Mouse (Mus musculus) kidney, embryonic 15.5 days (tissue): ENCODE results near the gene Bpi. TPM values are rescaled to one million over a fixed set of nuclear protein-coding genes. Genes with fewer than 3 reads are reported as not detected.

Source experiments
- ATAC-seq: fragments of 200-750 bp; cut with Nextera tagmentation; replicated peaks from 2 replicates; pipeline ENCODE4 v1.8.0; 2017; ENCODE audit warnings: moderate TSS enrichment; ENCODE audit not compliant: low FRiP score
- H3K27ac ChIP-seq: fragments of 300-500 bp; sonication (generic); 2 replicates; pipeline ENCODE4 v1.5.1; 2015; ENCODE audit warnings: mild to moderate bottlenecking, inconsistent platforms
- H3K27me3 ChIP-seq: fragments of 300-500 bp; sonication (generic); 2 replicates; pipeline ENCODE4 v1.6.1; 2015; ENCODE audit warnings: inconsistent platforms
- H3K36me3 ChIP-seq: fragments of 300-500 bp; sonication (generic); 2 replicates; pipeline ENCODE4 v1.6.1; 2015; ENCODE audit warnings: inconsistent platforms
- H3K4me1 ChIP-seq: fragments of 300-500 bp; sonication (generic); 2 replicates; pipeline ENCODE4 v1.6.1; 2015; ENCODE audit warnings: inconsistent platforms
- H3K4me2 ChIP-seq: fragments of 300-500 bp; sonication (generic); 2 replicates; pipeline ENCODE4 v1.6.1; 2015; ENCODE audit warnings: moderate library complexity, mild to moderate bottlenecking, inconsistent platforms
- H3K4me3 ChIP-seq: fragments of 300-500 bp; sonication (generic); replicated peaks from 2 replicates; pipeline ENCODE4 v1.5.1; 2015; ENCODE audit warnings: mild to moderate bottlenecking, inconsistent platforms
- H3K9ac ChIP-seq: fragments of 300-500 bp; sonication (generic); 2 replicates; pipeline ENCODE4 v1.6.1; 2015; ENCODE audit warnings: mild to moderate bottlenecking, inconsistent platforms
- H3K9me3 ChIP-seq: fragments of 300-500 bp; sonication (generic); replicated peaks from 2 replicates; pipeline ENCODE4 v1.6.1; 2016; ENCODE audit warnings: inconsistent platforms
- WGBS: fragments of 180-500 bp; shearing (Covaris S2); methylation state at CpG from one replicate; pipeline ENCODE4 v1.1.7; 2015; ENCODE audit warnings: mixed read lengths; 5-methylcytosine and 5-hydroxymethylcytosine counted together
- polyA plus RNA-seq: library from polyadenylated mRNA; unstranded; fragments of >200 nt; fragmentation: Nextera tagmentation; extraction: Ambion mirVana; gene quantifications from 2 replicates; pipeline ENCODE4 v1.2.1, GENCODE M21; 2015

Bpi gene
- polyA plus RNA-seq, 1 experiment from 2014 or later, result 0.17 TPM

DNA sequence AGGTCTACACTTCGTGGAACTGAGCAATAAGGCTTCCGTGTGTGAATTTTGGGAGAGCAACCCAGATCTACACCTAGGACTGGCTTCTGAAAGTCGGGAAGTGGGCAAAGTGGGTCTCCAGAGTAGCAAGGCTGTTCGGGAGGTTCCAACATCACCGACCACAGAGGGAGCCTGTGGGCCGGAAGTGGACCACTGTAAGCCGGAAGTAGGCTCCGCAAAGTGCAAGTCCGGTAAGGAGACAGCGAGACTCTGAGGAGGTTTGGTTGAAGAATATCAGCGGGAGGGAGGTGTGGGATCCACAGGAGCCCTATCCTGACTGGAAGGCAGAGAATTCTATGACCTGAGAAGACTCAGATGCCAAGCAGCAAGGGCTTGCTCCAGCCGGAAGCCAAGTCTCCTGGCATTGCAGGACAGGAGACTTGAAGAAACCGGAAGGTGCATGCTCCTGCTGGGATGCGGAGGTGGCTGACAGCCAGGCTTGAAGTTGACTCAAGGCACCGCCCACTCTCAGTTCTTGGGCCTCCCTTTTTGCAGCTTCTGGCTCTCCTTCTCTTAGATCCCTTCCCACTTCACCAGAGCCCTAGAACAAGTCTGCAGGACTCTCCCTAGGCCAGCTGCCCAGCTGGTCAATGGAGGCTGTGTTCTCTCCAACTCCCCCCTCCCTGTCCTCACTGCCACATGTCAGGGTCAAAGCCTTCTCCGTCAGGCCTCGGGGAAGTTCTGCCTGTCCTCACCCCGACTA is 14.6 kb upstream of the Bpi start:
- Histone ChIP-seq H3K4me1 (peaks cover 12% of the 10 kb centered on the region), H3K9me3 (no peaks in the 10 kb centered on the region), H3K9ac (no peak overlapping the region), H3K27me3 (no peaks in the 10 kb centered on the region), H3K27ac (no peak overlapping the region), H3K4me3 (no peak overlapping the region), H3K36me3 (no peaks in the 10 kb centered on the region), H3K4me2 (no peak overlapping the region)
- ATAC-seq, result 0 out of 2 replicates have a peak, but pooled peaks have one; percentile 22
- WGBS, result 72% methylated on average over 18 of the region's 18 CpGs

DNA sequence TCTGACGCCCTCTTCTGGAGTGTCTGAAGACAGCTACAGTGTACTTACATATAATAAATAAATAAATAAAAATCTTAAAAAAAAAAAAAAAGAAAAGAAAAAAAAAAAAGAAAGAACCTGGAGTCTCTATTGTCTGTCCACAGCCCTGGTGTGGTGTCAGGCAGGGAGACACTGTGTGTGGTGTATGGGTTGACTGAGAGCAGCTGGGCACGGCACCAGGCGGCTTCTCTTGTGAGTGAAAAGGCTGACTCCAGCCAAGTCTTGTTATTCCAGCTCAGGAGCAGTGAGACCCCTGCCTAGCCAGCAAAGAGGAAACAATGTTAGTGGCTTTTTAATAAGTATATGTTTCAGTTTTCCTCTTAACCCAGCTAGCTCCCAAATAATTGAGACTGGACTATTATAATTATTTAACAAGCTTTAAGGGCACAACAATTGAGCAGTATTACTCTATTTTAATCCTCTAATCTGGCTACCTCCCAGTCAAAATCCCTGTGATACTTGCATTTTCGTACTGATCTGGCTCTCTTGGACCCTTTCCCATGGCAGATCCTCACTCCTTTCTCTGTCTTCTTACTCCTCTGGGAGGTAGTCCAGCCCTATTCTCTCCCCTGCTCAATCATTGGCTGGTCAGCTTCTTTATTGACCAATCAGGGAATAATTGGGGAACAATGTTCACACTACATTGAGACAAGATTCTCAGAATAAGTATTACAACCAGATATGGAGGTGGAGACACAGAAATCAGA is 12.6 kb upstream of the Bpi start:
- Histone ChIP-seq H3K4me2 (no peak overlapping the region), H3K27me3 (no peaks in the 10 kb centered on the region), H3K9me3 (no peaks in the 10 kb centered on the region), H3K4me3 (no peak overlapping the region), H3K4me1 (peaks cover 15% of the 10 kb centered on the region), H3K9ac (no peak overlapping the region), H3K27ac (no peak overlapping the region), H3K36me3 (no peaks in the 10 kb centered on the region)
- 73% methylated on average over 4 of the region's 4 CpGs for WGBS
- no peak for ATAC-seq

DNA sequence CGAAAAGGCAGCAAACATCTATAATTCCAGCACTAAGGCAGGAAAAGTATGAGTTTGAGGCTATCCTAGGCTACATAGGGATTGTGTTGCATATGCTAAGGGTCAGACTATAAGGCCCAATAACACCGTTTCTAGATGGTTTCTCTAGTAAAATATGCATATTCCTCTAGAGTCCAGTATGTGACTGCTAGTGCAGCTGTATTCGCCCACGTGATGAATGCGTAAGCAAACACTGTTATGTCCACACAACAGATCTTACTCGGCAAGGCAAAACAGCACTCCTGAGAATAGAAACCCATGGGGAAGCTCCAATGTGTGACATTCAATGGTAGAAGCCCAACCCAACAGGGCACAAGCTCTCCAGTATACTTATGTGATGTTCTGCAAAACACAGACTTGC is 10.0 kb upstream of the Bpi start:
- ATAC-seq, result no peak
- Histone ChIP-seq H3K4me1 (peaks cover 15% of the 10 kb centered on the region), H3K36me3 (no peaks in the 10 kb centered on the region), H3K9ac (no peak overlapping the region), H3K4me3 (no peak overlapping the region), H3K9me3 (no peaks in the 10 kb centered on the region), H3K27me3 (no peaks in the 10 kb centered on the region), H3K27ac (no peak overlapping the region), H3K4me2 (no peak overlapping the region)
- 82% methylated on average over 6 of the region's 6 CpGs for WGBS

DNA sequence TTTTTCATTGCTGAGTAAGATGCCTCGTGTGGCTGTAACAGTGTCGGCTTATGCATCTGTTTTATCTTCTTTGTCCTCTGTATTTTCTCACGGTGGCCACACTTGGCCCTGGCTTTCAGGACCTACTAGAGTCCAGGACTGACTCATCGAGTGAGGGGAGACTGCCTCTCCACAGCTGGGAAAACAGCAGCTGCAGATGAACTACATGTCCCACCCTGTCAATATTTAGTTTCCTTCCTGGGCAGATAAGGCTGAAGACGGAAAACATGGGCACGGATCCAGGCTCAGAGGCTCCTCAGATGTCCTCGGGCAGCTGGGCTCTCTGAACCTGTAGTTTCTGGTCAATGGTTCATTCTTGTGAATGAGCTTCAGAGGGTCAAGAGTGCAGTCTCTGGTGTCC is 9.6 kb upstream of the Bpi start:
- peaks cover 11% of the 10 kb centered on the region for H3K4me1 ChIP-seq
- H3K27ac ChIP-seq, result no peak overlapping the region
- no peak overlapping the region for H3K9ac ChIP-seq
- no peaks in the 10 kb centered on the region for H3K36me3 ChIP-seq
- no peak overlapping the region for H3K4me2 ChIP-seq
- no peaks in the 10 kb centered on the region for H3K27me3 ChIP-seq
- ATAC-seq, result no peak
- no peak overlapping the region for H3K4me3 ChIP-seq
- H3K9me3 ChIP-seq, result no peaks in the 10 kb centered on the region
- 48% methylated on average over 7 of the region's 7 CpGs for WGBS

DNA sequence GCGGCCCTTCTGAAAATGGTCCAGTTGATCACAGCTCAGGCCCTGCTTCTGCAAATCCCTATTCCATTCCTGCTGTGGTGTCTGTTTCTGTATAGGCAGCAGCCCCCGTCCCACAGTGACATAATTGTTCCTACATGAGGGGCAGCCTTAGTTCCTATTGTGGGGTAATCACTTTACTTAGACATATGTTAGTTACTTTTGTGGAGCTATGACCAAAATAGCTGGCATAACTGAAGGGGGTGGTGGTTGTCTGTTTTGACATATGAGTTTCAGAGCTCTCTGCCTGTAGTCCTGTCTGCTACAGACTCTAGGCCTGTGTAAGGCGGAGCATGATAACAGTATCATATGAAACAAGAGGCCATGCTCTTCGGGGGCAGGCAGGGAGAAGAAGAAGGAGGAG is 7.3 kb upstream of the Bpi start:
- Histone ChIP-seq H3K4me3 (no peak overlapping the region), H3K9ac (no peak overlapping the region), H3K27me3 (no peaks in the 10 kb centered on the region), H3K9me3 (no peaks in the 10 kb centered on the region), H3K4me2 (no peak overlapping the region), H3K27ac (no peak overlapping the region), H3K4me1 (0 out of 2 replicates have a peak, but pooled peaks cover 4% of the 10 kb centered on the region), H3K36me3 (no peaks in the 10 kb centered on the region)
- no peak for ATAC-seq
- 74% methylated on average over 4 of the region's 4 CpGs for WGBS

DNA sequence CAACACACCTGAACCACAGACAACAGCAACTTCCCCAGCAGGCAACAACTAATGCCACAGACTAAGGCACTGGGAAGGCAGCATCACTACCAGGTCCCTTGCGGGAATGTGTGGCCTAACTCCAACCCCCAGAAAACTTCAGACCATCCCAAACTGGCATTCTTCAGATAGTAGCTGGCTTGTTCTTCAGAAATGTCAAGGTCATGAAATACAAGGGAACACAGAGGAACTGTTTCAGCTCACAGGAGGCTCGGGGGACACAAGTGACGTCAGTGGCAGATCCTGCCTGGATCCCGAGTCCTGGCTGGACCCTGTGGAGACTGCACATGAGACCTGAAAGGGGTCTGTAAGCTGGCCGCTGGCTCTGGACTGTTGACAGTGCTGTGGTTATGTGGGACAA is 4.1 kb upstream of the Bpi start:
- Histone ChIP-seq H3K27me3 (no peaks in the 10 kb centered on the region), H3K4me1 (peaks cover 24% of the 10 kb centered on the region), H3K9me3 (no peaks in the 10 kb centered on the region), H3K4me3 (no peak overlapping the region), H3K9ac (no peak overlapping the region), H3K27ac (no peak overlapping the region), H3K36me3 (no peaks in the 10 kb centered on the region), H3K4me2 (no peak overlapping the region)
- WGBS, result 86% methylated on average over 5 of the region's 5 CpGs
- ATAC-seq, result no peak

DNA sequence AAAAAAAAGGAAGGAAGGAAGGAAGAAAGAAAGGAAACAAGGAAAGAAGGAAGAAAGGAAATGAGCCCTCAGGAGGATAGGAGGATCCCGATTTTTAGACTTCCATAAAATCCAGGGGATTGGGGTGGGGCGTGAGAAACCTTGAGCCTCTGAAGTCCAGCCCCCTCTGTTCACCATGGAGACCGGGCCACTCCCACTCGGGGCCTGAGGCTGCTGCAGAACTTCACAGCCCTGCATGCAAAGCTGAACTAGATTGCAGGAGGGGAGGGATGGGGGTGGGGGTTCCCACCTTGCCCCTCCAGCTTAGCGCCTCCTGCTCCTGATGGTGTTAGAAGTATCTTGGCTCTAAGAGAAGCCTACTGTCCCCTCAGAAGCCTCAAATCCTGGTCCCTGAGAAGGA is 1.0 kb upstream of the Bpi start:
- no peaks in the 10 kb centered on the region for H3K27me3 ChIP-seq
- H3K36me3 ChIP-seq, result no peaks in the 10 kb centered on the region
- H3K9ac ChIP-seq, result no peak overlapping the region
- H3K4me3 ChIP-seq, result no peak overlapping the region
- 0 out of 2 replicates have a peak overlapping the region, but pooled peaks have one; percentile 20 for H3K27ac ChIP-seq
- 0 out of 2 replicates have a peak overlapping the region, but pooled peaks have one; percentile 13 for H3K4me2 ChIP-seq
- no peaks in the 10 kb centered on the region for H3K9me3 ChIP-seq
- ATAC-seq, result peak; percentile 58; the same call in 1 of the 2 replicates
- H3K4me1 ChIP-seq, result peaks cover 27% of the 10 kb centered on the region
- 6% methylated on average over 5 of the region's 5 CpGs for WGBS

DNA sequence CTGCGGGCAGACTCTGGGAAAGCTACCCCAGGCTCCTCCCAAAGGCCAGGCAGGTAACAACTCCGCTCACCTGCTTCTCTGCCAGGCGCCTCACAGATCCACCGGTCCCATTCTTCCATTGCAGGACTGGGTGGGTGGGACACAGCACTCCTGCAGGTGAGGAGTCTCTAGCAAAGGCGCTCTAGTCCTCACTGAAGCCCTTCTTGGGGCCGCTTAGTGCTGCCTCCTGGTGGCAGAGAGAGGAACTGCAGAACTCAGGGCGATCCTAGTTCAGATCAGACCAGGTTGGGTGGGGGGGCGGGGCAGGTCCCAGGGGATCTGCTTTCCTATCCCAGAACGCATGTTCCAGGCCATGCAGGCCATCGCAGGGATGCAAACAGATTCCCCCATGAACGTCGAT is 887 bp downstream of the Bpi start:
- peak; percentile 58; the same call in 1 of the 2 replicates for ATAC-seq
- H3K36me3 ChIP-seq, result no peaks in the 10 kb centered on the region
- 0 out of 2 replicates have a peak overlapping the region, but pooled peaks have one; percentile 1 for H3K4me3 ChIP-seq
- H3K4me2 ChIP-seq, result peak overlapping the region; percentile 44
- WGBS, result 13% methylated on average over 12 of the region's 12 CpGs
- H3K9ac ChIP-seq, result no peak overlapping the region
- no peaks in the 10 kb centered on the region for H3K27me3 ChIP-seq
- peaks cover 27% of the 10 kb centered on the region for H3K4me1 ChIP-seq
- no peaks in the 10 kb centered on the region for H3K9me3 ChIP-seq
- H3K27ac ChIP-seq, result no peak overlapping the region

DNA sequence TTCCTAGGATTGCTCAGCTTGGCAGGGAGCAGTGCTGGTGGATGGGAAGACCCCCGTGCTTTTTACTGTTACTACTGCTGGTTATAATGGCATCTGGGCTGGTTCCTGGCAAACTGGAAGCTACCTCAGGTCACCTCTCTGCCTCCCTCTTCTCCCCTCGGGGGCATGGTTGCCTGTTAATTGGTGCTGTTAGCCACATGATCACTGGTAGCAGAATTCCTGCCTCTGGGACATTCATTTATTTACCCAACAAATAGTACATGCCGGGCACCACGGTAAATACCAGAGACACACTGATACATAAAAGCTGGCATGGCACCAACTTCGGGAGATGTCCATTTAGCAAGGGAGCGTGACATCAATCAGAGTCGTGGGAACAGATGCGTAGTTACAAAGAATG is 1.6 kb downstream of the Bpi start:
- Histone ChIP-seq H3K36me3 (no peaks in the 10 kb centered on the region), H3K27ac (no peak overlapping the region), H3K9ac (no peak overlapping the region), H3K4me2 (no peak overlapping the region), H3K27me3 (no peaks in the 10 kb centered on the region), H3K4me3 (no peak overlapping the region), H3K9me3 (no peaks in the 10 kb centered on the region), H3K4me1 (peaks cover 29% of the 10 kb centered on the region)
- ATAC-seq, result no peak
- 72% methylated on average over 8 of the region's 8 CpGs for WGBS

DNA sequence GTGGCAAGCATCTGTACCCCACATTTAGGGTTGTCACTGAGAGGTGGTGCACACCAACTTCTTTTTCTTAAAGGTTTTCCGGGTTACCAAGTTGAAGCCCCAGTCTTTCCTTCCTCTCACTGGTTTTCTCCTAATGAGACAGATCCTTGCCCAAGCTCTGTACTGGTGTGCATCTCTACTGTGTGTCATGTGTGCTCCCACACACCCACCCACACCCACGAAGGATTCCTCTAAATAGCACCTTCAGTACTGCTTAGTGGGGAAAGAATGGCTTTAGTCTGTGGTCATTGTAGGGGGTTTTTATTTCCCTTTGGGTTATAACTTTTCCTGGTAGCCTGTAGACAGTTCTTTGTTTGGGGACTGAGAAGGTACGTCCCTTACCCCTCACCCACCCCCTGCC is 7.0 kb downstream of the Bpi start:
- Histone ChIP-seq H3K9ac (no peak overlapping the region), H3K36me3 (no peaks in the 10 kb centered on the region), H3K4me1 (0 out of 2 replicates have a peak, but pooled peaks cover 2% of the 10 kb centered on the region), H3K27me3 (no peaks in the 10 kb centered on the region), H3K9me3 (no peaks in the 10 kb centered on the region), H3K27ac (no peak overlapping the region), H3K4me2 (no peak overlapping the region), H3K4me3 (no peak overlapping the region)
- ATAC-seq, result no peak
- 79% methylated on average over 3 of the region's 3 CpGs for WGBS

DNA sequence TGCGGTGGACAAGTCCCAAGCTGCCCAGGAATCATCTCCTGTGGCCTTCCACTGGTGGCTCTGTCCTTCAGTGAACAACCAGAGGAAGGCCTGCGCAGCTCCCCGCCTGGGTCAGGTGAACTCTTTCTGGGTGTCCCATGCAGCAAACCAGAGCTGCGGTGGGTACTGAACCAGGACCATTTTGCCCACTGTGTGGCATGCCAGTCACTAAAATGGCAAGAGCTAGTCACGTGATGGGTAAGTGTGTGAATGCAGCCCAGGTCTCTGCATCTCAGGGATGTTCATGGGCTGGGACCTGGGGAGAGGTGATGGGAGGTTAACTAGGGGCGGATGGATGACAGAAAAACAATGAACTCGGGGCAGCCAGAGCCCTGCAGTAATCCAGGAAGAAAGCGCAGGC is 12.1 kb downstream of the Bpi start:
- Histone ChIP-seq H3K27ac (no peak overlapping the region), H3K4me2 (no peak overlapping the region), H3K36me3 (no peaks in the 10 kb centered on the region), H3K9me3 (no peaks in the 10 kb centered on the region), H3K9ac (no peak overlapping the region), H3K4me3 (no peak overlapping the region), H3K27me3 (no peaks in the 10 kb centered on the region), H3K4me1 (peaks cover 23% of the 10 kb centered on the region)
- ATAC-seq, result no peak
- 79% methylated on average over 8 of the region's 8 CpGs for WGBS

DNA sequence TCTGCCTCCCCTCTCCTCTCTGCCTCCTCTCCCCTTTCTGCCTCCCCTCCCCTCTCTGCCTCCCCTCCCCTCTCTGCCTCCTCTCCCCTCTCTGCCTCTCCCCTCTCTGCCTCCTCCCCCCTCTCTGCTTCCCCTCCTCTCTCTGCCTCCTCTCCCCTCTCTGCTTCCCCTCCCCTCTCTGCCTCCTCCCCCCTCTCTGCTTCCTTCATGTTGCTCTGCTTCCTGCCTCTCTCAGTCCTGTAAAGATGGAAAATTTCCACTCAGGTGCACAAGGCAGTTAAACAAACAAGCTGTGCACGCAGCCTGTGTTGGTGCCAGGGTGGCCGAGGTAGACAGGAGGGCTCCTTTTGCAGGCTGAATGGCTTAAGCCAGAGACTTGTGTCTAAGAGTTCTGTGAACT is 15.8 kb downstream of the Bpi start:
- H3K4me2 ChIP-seq, result no peak overlapping the region
- no peaks in the 10 kb centered on the region for H3K36me3 ChIP-seq
- WGBS, result 6% methylated on average over 2 of the region's 2 CpGs
- H3K4me3 ChIP-seq, result no peak overlapping the region
- H3K9me3 ChIP-seq, result no peaks in the 10 kb centered on the region
- peaks cover 50% of the 10 kb centered on the region for H3K4me1 ChIP-seq
- peak; percentile 72; the same call in 1 of the 2 replicates for ATAC-seq
- H3K27me3 ChIP-seq, result no peaks in the 10 kb centered on the region
- no peak overlapping the region for H3K9ac ChIP-seq
- H3K27ac ChIP-seq, result peak overlapping the region; percentile 91
